Mouse (Mus musculus): ENCODE measurements around the gene Gm17521.
"Not testable (repeated sequence)": the region's sequence is repeated elsewhere in the genome, so short reads cannot be mapped to it uniquely, and the experiment has no call there.

The Gm17521 gene

GRCm38 (mm10) chrX:123029569-123029968, at the start of gene Gm17521:
Gene Gm17521, minus strand, starts transcription at chrX:123029669.
- not testable (repeated sequence) for TF ChIP-seq GATA4 (IDR thresholded peaks at IDR 0.05; ENCODE audit: insufficient replicate concordance, low read length)

DNA sequence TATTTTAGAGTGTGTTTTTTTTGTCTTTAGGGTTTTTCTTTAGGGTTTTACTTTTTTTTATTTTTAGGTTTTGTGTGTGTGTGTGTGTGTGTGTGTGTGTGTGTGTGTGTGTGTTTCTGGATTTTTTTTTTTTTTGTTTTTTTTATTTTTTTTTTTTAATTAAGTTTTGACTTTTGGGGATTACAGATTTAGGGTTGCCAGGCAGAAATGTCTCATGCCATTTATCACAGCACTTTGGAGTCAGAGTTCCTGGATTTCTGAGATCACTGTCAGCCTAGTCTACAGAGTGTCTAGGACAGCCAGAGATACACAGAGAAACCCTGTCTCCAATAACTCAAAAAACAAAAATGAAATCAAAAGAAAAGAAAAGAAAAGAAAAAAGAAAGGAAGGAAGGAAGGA, 14.5 kb upstream of the Gm17521 start:
- no peak for TF ChIP-seq GATA4 (IDR thresholded peaks at IDR 0.05; ENCODE audit: insufficient replicate concordance, low read length)

DNA sequence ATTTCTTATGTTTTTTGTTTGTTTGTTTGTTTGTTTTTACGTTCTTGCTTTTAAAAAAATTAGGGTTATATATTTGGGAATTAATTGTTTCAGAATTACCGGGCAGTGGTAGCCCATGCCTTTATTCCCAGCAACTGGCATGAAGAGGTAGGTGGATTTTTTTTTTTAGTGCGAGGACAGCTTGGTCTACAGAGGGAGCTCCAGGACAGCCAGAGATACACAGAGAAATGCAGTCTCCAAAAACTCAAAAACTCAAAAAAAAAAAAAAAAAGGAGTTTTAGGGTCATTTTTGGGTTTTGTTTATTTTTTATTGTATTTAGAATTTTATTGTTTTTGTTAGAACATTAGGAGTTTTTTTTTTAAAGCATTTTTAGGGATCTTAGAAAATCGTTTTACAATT, 14.0 kb upstream of the Gm17521 start:
- no peak for TF ChIP-seq GATA4 (IDR thresholded peaks at IDR 0.05; ENCODE audit: insufficient replicate concordance, low read length)
